Comparison of ENCODE assay signal across 12 mouse cellular contexts in genomic region chrX:71212911-71213310, GRCm38 (mm10).
"Had no signal": no experiment of that assay in that cellular context is flagged by ENCODE, and none has a peak within 500 bp of the region (broad histone marks: within the 10 kb centered on the region; RNA-seq: fewer than 3 reads in every experiment).

No protein-coding gene starts in this region.

- ATAC-seq: liver, embryonic 12.5 days had no signal

- H3K9me3 ChIP-seq: limb, embryonic 15.5 days; liver, embryonic 12.5 days; midbrain, embryonic 12.5 days; neural tube, embryonic 13.5 days had no signal

- H3K4me2 ChIP-seq: limb, embryonic 15.5 days; liver, embryonic 12.5 days; lung, embryonic 14.5 days; midbrain, embryonic 12.5 days; neural tube, embryonic 13.5 days had no signal

- H3K27ac ChIP-seq: limb, embryonic 15.5 days; liver, embryonic 12.5 days; midbrain, embryonic 12.5 days; neural tube, embryonic 13.5 days; stomach, postnatal 0 days had no signal

- H3K4me1 ChIP-seq: limb, embryonic 15.5 days; midbrain, embryonic 12.5 days; neural tube, embryonic 13.5 days had no signal

- H3K36me3 ChIP-seq: limb, embryonic 15.5 days; liver, embryonic 12.5 days; midbrain, embryonic 12.5 days; neural tube, embryonic 13.5 days had no signal

- DNase-seq: kidney, adult 18-20 months; kidney, postnatal 14 days; layer of hippocampus, postnatal 36 days; lung, embryonic 14.5 days; lung, postnatal 10 days; lung, postnatal 4 days; thymus, postnatal 14 days had no signal

- H3K4me3 ChIP-seq: limb, embryonic 15.5 days; liver, embryonic 12.5 days; midbrain, embryonic 12.5 days; neural tube, embryonic 13.5 days had no signal

- H3K27me3 ChIP-seq: limb, embryonic 15.5 days; liver, embryonic 12.5 days; midbrain, embryonic 12.5 days; neural tube, embryonic 13.5 days had no signal

- H3K9ac ChIP-seq: limb, embryonic 15.5 days; liver, embryonic 12.5 days; lung, embryonic 14.5 days; midbrain, embryonic 12.5 days; neural tube, embryonic 13.5 days had no signal
